Mouse (Mus musculus) heart, adult 18-20 months (tissue): ENCODE data around the gene Cstf1. TPM values are rescaled to one million over a fixed set of nuclear protein-coding genes. Genes with fewer than 3 reads are reported as not detected.
A peak's percentile ranks its signal among the peaks of the same experiment; 100 is the strongest.

Experiments
- DNase-seq, 2 experiments: peaks; one replicate each; pipeline ENCODE4 v3.0.0; 2021 to 2022; ENCODE audit warnings: mixed read lengths in 1 of 2
- total RNA-seq, 2 experiments: library from RNA; stranded (reverse); gene quantifications; 2 replicates each; pipeline ENCODE4 v1.2.3; 2021

The Cstf1 gene
- total RNA-seq, 2 experiments from 2014 or later, result 14.2 to 19.4 TPM

DNA sequence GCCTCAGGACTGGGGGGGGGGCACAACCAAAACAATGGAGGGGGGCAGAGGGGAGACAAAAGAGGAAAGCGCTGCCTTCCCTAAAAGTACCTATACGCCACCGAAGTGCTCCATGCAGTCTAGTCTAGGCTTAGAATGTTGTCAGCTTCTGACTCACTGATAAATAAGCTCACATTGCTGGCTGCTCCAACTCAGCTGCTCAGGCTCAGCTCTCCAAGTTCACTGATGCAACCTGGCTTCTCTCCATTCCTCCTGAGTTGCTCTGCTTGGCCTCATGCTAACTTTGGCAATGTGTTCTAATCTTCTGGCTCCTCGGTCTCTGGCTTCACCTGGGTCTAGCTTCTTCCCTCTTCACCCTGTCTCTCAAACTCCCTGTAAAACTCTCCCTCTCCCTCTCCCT is 6.1 kb downstream of the Cstf1 start:
- no peak for DNase-seq

GRCm38 (mm10) chr2:172376999-172377515 is 6.6 kb downstream of the Cstf1 start:
- DNase-seq, result no peak

GRCm38 (mm10) chr2:172378332-172378731 is 7.9 kb downstream of the Cstf1 start:
- DNase-seq, result peak; percentile 25 to 34

DNA sequence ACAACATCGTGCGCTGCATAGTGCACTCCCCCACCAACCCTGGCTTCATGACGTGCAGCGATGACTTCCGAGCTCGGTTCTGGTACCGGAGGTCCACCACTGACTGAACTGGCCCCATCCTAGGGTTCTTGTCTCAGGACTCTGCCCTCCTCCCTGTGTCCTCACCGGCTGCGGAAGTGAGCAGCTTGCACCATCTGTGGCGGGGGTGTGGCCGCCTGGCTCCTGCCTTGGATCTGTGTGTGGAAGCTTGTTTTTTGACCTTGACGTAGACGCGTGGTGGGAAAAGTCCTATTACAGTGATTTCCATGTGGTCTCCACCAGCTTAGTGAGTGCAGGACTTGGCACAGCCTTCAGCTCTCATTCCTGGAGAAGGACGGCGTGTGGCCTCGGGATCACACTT is 10.0 kb downstream of the Cstf1 start:
- no peak for DNase-seq

- DNase-seq, result no peak
Observed at GRCm38 (mm10) chr2:172381341-172381740, 10.9 kb downstream of the Cstf1 start.

- DNase-seq, result no peak
Observed at GRCm38 (mm10) chr2:172381898-172382297, 11.4 kb downstream of the Cstf1 start.

- no peak for DNase-seq
Observed at GRCm38 (mm10) chr2:172384715-172385114, 14.2 kb downstream of the Cstf1 start.

DNA sequence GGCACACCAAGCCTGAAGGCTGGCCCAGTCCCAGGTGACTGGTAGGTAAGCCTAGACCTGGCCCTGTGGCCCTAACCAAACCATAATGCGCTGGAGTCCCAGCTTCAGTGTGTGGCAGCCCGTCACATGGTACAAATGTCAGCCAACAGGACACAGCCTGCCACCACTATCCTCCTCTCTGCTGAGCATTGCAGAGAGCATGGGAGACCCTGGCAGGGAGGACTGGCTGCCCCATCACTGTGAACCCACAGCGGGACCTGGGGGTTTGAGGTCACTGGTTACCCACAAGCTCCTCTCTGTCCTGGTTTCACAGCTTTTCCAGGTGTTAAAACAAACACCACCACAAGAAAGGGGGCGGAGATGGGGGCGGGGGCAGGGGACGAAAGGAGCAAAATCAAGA is 19.9 kb downstream of the Cstf1 start:
- DNase-seq, result no peak

DNA sequence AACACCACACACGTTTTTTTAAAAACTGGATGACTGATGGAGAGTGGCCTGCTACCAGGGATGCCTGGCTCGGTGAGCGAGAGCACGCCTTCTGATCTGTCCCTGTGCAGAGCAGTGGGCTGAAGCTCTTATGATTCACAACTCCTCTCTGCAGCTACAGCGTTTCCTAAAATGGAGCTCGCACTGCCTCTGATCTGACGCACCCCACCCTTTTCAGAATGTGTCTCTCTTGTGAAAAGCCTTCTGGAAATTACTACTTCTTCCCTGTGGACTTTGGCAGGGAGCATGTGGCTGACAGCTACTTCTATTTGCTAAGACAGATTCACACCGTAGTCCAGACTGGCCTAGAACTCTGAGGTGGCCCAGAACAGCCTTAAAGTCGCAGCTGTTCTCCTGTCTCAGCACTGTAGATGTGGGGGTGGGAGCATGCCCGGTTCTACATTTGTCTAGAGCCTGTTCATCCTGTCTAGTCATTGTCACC is 21.6 kb downstream of the Cstf1 start:
- no peak for DNase-seq

- peak; percentile 25 to 41 for DNase-seq
Observed at GRCm38 (mm10) chr2:172393391-172394051, 23.0 kb downstream of the Cstf1 start, which contains the start of gene Cass4. TSS of gene Cass4 (plus strand) at chr2:172393794.

DNA sequence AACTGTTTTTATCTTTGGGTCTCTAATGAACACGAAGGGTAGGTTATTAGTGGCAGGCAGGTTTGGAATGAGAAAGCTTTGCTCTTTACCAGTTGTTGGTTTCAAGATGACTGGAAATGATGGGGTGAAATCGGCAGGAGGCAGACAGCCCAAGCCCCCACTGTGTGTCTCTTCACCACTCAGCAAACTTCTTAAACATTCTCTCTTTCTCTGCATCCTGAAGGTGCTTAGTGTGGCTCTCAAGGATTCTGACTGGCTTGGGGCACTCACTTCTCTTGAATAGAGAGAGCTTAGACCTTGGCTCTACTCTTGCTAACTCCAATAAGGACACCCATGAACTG is 23.5 kb downstream of the Cstf1 start:
- no peak for DNase-seq

- no peak for DNase-seq
Observed at GRCm38 (mm10) chr2:172394671-172395070, 24.2 kb downstream of the Cstf1 start.

- DNase-seq, result no peak
Observed at GRCm38 (mm10) chr2:172395961-172396360, 25.5 kb downstream of the Cstf1 start.

DNA sequence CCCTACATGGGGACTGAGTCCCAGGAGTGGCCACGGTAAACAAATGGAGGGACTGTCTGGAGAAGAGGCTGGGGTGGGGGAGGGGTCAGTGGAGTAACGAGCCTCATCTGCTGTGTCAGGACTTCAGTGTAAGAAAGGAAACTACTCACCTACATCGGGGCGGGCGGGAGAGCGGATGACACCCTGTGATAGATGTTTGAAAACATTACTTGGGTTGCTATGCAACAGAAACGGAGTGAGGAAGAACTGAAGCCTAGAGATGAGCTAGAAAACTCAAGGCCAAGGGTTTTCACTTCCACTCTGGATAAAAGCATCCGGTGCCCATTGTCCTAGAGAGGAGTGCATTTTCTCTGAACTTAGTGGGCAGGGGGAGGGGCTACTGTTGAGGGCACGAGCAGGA is 29.4 kb downstream of the Cstf1 start:
- DNase-seq, result peak in 1 of 2 experiments; percentile 36

GRCm38 (mm10) chr2:172401116-172401825 is 30.8 kb downstream of the Cstf1 start:
- peak in 1 of 2 experiments; percentile 73 for DNase-seq

- no peak for DNase-seq
Observed at GRCm38 (mm10) chr2:172404239-172404638, 33.8 kb downstream of the Cstf1 start.

GRCm38 (mm10) chr2:172405011-172405410 is 34.5 kb downstream of the Cstf1 start:
- no peak for DNase-seq

DNA sequence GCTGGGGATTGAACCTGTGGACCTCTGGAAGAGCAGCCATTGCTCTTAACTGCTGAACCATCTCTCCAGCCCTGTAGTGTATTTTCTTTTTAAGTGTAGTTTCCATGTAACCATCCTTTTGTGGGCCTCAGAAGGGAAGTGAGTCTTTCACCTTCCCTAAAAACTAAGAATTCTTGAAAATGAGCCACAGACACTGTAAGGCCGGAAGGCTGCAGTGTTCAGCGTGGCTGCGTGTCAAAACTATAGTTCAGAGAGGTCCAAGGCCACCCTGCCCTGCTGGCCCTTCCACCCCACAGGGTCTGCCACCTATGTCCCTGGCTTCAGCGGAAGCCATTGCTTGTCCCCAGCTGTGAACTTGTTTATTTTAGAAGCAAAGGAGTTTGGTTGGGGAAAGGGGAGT is 35.7 kb downstream of the Cstf1 start:
- DNase-seq, result peak in 1 of 2 experiments; percentile 12

- DNase-seq, result no peak
Observed at GRCm38 (mm10) chr2:172407499-172407898, 37.0 kb downstream of the Cstf1 start.

GRCm38 (mm10) chr2:172410686-172411085 is 40.2 kb downstream of the Cstf1 start:
- DNase-seq, result no peak

DNA sequence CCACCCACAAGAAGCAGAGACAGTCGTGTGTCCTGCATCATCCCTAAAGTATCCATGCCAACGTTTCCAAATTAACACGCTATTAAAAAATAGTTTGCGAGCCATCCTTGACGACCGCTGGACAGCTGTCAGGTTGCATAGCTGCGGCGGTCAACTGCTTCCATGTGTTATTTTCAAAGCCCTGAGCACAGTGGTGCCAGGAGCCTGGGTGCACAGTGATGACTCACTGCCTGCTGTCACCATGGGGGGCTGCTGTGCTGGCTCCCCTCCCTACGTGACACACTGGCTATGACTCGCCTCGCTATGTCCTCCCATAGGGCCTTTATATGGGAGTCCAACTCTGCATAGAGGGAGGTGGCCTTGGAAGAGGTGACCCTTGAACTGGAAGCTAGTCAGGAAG is 40.6 kb downstream of the Cstf1 start:
- DNase-seq, result no peak

DNA sequence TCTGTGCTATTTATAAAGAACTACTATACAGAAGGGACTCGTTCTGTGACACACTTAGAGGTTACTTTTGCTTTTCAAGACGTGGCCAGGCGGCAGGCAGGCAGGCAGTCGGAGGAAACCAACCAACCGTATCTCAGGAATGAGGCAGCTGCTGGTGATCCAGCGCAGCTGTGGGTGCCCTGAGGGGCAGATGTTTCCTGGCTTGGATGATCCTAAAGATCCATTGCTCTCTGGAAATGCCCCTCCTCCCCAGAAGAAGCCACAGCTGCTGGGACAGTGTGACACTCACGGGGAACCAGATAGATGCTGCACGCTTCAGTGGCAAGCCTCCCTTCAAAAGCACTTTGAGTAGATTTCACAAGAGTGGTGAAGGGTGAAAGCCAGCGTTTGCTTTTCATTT is 42.0 kb downstream of the Cstf1 start:
- DNase-seq, result no peak

GRCm38 (mm10) chr2:172413273-172413672 is 42.8 kb downstream of the Cstf1 start:
- DNase-seq, result no peak

DNA sequence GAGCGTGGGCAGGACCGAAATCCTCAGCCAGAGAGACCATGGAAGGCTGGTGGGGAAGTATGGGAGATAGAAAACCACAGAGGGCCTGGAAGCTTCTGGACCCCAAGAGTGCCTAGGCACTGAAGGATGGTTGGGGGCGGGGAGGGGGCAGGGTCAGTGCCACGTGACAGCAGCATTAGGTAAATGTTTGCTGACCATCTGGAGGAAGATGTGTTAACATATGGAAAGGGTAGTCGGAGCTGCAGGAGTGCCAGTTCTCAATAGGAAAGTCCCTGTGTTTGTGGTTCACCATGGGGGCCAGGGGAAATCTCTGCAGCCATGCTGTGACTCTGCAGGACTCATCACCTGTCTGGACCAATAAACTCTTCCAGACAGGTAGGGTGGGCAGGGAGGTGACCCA is 43.4 kb downstream of the Cstf1 start:
- DNase-seq, result no peak
